Mouse (Mus musculus): ENCODE results near the gene Glod4.

GRCm38 (mm10) chr11:76216049-76216540 is 27.4 kb downstream of the Glod4 start:
- no peak for TF ChIP-seq CTCF (IDR thresholded peaks at IDR 0.05; ENCODE audit: low read depth)
- TF ChIP-seq EP300 (optimal IDR thresholded peaks at IDR 0.05) = no peak
